1 mouse cellular context compared by ENCODE assay signal in the genomic region with DNA sequence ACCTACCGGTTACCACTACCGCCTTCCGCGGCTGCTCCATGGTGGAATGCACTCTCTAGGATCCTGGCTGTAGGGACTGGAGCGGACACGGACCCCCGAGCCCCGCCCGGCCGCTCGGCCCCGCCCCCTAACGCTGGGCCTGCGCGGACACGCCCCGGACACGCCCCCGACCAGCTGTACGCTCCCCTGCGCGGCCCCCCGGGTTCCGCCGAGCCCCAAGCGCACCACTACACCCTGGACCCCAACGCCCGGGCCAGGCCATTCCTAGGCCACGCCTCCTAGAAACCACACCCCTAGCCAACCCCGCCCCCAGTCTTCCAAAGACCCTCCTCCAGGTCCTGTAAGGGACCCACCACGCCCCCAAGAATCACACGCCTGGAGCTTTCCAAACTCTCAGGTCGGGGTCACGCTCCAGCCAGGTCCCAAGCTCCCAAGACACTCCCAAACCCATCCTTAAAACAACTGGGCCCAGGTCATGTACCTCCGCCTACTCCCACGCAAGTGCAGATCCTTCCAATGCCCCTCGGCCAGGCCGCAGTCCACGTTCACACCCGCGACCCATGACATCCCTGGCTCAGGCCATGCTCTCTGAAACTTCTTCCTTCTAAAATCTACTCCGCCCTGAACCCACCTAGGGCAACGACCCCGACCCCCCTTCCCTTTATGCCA.
TF ChIP-seq lines count a peak whose summit lies in the region.

No protein-coding gene starts in this region.

TF ChIP-seq in myocyte, 11 proteins besides CTCF, POLR2A, EP300 and RAD21 (continued from another document):
- peak in 2 of 3 experiments; percentile 40 to 55 for TF ChIP-seq MYOG (IDR thresholded peaks at IDR 0.05; ENCODE audit: control insufficient read depth in 1 of 3, insufficient read depth in 1 of 3, insufficient read length in 2 of 3, low read depth in 2 of 3)
TF ChIP-seq in myocyte: peak in this region for 3.
